Mouse (Mus musculus): ENCODE results near the gene Pycard. TPM values are rescaled to one million over a fixed set of nuclear protein-coding genes. Genes with fewer than 3 reads are reported as not detected.

The Pycard gene
- polyA plus RNA-seq, 1 experiment from 2014 or later, result 35.6 TPM

GRCm38 (mm10) chr7:127992488-127993340 lies 953 bp downstream of the Pycard start:
- peak overlapping the region; percentile 64 for H3K4me2 ChIP-seq
- WGBS (ENCODE audit: insufficient replicate concordance), result 29% methylated on average over 5 of the region's 5 CpGs
- H3K9me3 ChIP-seq (replicated peaks; ENCODE audit: control insufficient read depth, low read length), result no peaks in the 10 kb centered on the region
- no peak overlapping the region for H3K27ac ChIP-seq (ENCODE audit: low read depth, low read length)
- peak overlapping the region; percentile 59 for H3K9ac ChIP-seq (ENCODE audit: low read depth, low read length)
- peak overlapping the region; percentile 43 for H3K4me3 ChIP-seq (ENCODE audit: low read depth, low read length)
- no peak for ATAC-seq (replicated peaks; ENCODE audit: insufficient number of reproducible peaks, low FRiP score, low TSS enrichment)
- peaks cover 4% of the 10 kb centered on the region for H3K36me3 ChIP-seq (ENCODE audit: control insufficient read depth, insufficient read depth, low read length)
- no peaks in the 10 kb centered on the region for H3K27me3 ChIP-seq (ENCODE audit: control insufficient read depth, insufficient read depth, low read length)
- H3K4me1 ChIP-seq (ENCODE audit: control insufficient read depth, insufficient read depth, low read length), result 0 out of 2 replicates have a peak, but pooled peaks cover 9% of the 10 kb centered on the region

GRCm38 (mm10) chr7:127991643-127992487 lies 1.8 kb downstream of the Pycard start:
- ATAC-seq (replicated peaks; ENCODE audit: insufficient number of reproducible peaks, low FRiP score, low TSS enrichment), result no peak
- Histone ChIP-seq H3K4me2 (no peak overlapping the region), H3K36me3 (ENCODE audit: control insufficient read depth, insufficient read depth, low read length) (peaks cover 9% of the 10 kb centered on the region), H3K27me3 (ENCODE audit: control insufficient read depth, insufficient read depth, low read length) (no peaks in the 10 kb centered on the region), H3K9ac (ENCODE audit: low read depth, low read length) (no peak overlapping the region), H3K9me3 (replicated peaks; ENCODE audit: control insufficient read depth, low read length) (no peaks in the 10 kb centered on the region), H3K4me1 (ENCODE audit: control insufficient read depth, insufficient read depth, low read length) (0 out of 2 replicates have a peak, but pooled peaks cover 9% of the 10 kb centered on the region), H3K4me3 (ENCODE audit: low read depth, low read length) (no peak overlapping the region), H3K27ac (ENCODE audit: low read depth, low read length) (no peak overlapping the region)
- WGBS (ENCODE audit: insufficient replicate concordance), result 52% methylated on average over 6 of the region's 6 CpGs

- H3K27me3 ChIP-seq (ENCODE audit: control insufficient read depth, insufficient read depth, low read length), result no peaks in the 10 kb centered on the region
- no peak overlapping the region for H3K4me3 ChIP-seq (ENCODE audit: low read depth, low read length)
- no peaks in the 10 kb centered on the region for H3K9me3 ChIP-seq (replicated peaks; ENCODE audit: control insufficient read depth, low read length)
- H3K4me2 ChIP-seq, result no peak overlapping the region
- no peak for ATAC-seq (replicated peaks; ENCODE audit: insufficient number of reproducible peaks, low FRiP score, low TSS enrichment)
- H3K9ac ChIP-seq (ENCODE audit: low read depth, low read length), result no peak overlapping the region
- WGBS (ENCODE audit: insufficient replicate concordance), result 92% methylated on average over 1 of the region's 1 CpGs
- H3K4me1 ChIP-seq (ENCODE audit: control insufficient read depth, insufficient read depth, low read length), result 0 out of 2 replicates have a peak, but pooled peaks cover 9% of the 10 kb centered on the region
- H3K36me3 ChIP-seq (ENCODE audit: control insufficient read depth, insufficient read depth, low read length), result peaks cover 31% of the 10 kb centered on the region
- H3K27ac ChIP-seq (ENCODE audit: low read depth, low read length), result no peak overlapping the region
Measured at GRCm38 (mm10) chr7:127988904-127989303, 4.8 kb downstream of the Pycard start.

DNA sequence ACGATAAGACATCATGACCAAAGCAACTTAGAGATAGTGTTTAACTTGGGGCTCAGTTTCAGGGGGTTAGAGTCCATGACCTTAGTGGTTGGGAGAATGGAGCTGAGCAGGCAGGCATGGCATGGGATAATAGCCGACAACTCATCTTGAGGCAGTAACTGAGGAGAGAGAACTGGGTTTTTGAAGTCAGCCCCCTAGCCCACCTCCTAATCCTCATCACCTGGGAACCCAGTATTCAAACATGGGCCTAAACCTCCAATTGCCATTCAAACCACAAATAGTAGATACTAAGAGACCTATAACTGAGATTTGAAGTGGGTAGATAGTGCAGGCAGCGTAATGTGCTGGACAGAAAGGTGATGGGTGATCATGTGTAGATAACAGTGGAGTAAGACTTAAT lies 13.1 kb downstream of the Pycard start:
- ATAC-seq (replicated peaks; ENCODE audit: insufficient number of reproducible peaks, low FRiP score, low TSS enrichment), result no peak
- H3K36me3 ChIP-seq (ENCODE audit: control insufficient read depth, insufficient read depth, low read length), result peaks cover 67% of the 10 kb centered on the region
- WGBS (ENCODE audit: insufficient replicate concordance), result 91% methylated on average over 3 of the region's 3 CpGs
- no peak overlapping the region for H3K27ac ChIP-seq (ENCODE audit: low read depth, low read length)
- H3K9ac ChIP-seq (ENCODE audit: low read depth, low read length), result no peak overlapping the region
- H3K9me3 ChIP-seq (replicated peaks; ENCODE audit: control insufficient read depth, low read length), result no peaks in the 10 kb centered on the region
- no peak overlapping the region for H3K4me2 ChIP-seq
- H3K4me3 ChIP-seq (ENCODE audit: low read depth, low read length), result no peak overlapping the region
- no peaks in the 10 kb centered on the region for H3K27me3 ChIP-seq (ENCODE audit: control insufficient read depth, insufficient read depth, low read length)
- H3K4me1 ChIP-seq (ENCODE audit: control insufficient read depth, insufficient read depth, low read length), result no peaks in the 10 kb centered on the region

DNA sequence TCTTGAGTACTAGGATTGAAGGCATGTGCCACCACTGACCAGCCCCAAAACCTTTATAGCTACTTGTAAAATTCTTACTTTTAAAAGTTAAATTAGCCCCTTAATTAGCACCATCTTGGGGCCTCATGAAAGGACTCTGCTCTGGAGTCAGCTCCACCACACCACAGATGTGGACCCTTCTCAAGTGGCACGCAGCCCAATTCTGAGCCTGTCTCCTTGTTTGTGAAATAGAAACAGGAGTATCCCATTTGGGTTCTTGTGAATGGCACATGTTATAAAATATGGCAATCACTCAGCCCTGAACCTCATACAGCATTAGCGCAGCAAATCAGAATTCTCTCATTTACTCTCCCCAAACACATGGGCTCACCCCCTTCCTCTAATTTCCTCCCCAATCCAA lies 14.8 kb downstream of the Pycard start:
- H3K27ac ChIP-seq (ENCODE audit: low read depth, low read length), result no peak overlapping the region
- no peaks in the 10 kb centered on the region for H3K9me3 ChIP-seq (replicated peaks; ENCODE audit: control insufficient read depth, low read length)
- H3K27me3 ChIP-seq (ENCODE audit: control insufficient read depth, insufficient read depth, low read length), result no peaks in the 10 kb centered on the region
- no peak overlapping the region for H3K4me3 ChIP-seq (ENCODE audit: low read depth, low read length)
- H3K4me1 ChIP-seq (ENCODE audit: control insufficient read depth, insufficient read depth, low read length), result no peaks in the 10 kb centered on the region
- no peak for ATAC-seq (replicated peaks; ENCODE audit: insufficient number of reproducible peaks, low FRiP score, low TSS enrichment)
- H3K9ac ChIP-seq (ENCODE audit: low read depth, low read length), result no peak overlapping the region
- peaks cover 71% of the 10 kb centered on the region for H3K36me3 ChIP-seq (ENCODE audit: control insufficient read depth, insufficient read depth, low read length)
- 97% methylated on average over 2 of the region's 2 CpGs for WGBS (ENCODE audit: insufficient replicate concordance)
- no peak overlapping the region for H3K4me2 ChIP-seq

DNA sequence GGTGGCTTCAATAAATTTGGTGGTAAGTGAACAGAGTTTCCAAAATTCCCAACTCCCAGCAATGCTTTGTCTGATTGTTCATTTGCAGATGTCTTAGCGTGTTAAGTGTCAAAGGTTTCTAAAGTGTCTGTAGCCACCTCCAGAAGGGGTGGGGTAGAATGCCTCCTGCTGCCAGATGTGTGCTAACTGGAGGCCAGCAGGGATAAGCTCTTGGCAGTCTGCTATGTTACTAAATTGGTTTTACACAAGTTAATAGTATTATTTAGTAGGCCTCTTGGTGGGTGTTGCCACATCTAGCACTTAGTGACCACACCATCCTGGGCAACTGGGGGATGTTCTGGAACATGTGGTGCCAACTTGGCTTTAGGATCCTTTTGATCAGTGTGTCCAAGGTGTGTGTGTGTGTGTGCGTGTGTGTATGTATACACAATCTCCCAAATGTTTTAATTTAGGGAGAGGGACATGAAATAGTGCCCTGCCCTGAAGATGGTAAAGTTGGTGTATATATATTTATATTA lies 19.2 kb downstream of the Pycard start:
- no peak for ATAC-seq (replicated peaks; ENCODE audit: insufficient number of reproducible peaks, low FRiP score, low TSS enrichment)
- Histone ChIP-seq H3K27me3 (ENCODE audit: control insufficient read depth, insufficient read depth, low read length) (no peaks in the 10 kb centered on the region), H3K9ac (ENCODE audit: low read depth, low read length) (no peak overlapping the region), H3K4me1 (ENCODE audit: control insufficient read depth, insufficient read depth, low read length) (no peaks in the 10 kb centered on the region), H3K4me3 (ENCODE audit: low read depth, low read length) (no peak overlapping the region), H3K9me3 (replicated peaks; ENCODE audit: control insufficient read depth, low read length) (no peaks in the 10 kb centered on the region), H3K36me3 (ENCODE audit: control insufficient read depth, insufficient read depth, low read length) (peaks cover 69% of the 10 kb centered on the region), H3K4me2 (no peak overlapping the region), H3K27ac (ENCODE audit: low read depth, low read length) (no peak overlapping the region)
- WGBS (ENCODE audit: insufficient replicate concordance), result 92% methylated on average over 2 of the region's 2 CpGs

DNA sequence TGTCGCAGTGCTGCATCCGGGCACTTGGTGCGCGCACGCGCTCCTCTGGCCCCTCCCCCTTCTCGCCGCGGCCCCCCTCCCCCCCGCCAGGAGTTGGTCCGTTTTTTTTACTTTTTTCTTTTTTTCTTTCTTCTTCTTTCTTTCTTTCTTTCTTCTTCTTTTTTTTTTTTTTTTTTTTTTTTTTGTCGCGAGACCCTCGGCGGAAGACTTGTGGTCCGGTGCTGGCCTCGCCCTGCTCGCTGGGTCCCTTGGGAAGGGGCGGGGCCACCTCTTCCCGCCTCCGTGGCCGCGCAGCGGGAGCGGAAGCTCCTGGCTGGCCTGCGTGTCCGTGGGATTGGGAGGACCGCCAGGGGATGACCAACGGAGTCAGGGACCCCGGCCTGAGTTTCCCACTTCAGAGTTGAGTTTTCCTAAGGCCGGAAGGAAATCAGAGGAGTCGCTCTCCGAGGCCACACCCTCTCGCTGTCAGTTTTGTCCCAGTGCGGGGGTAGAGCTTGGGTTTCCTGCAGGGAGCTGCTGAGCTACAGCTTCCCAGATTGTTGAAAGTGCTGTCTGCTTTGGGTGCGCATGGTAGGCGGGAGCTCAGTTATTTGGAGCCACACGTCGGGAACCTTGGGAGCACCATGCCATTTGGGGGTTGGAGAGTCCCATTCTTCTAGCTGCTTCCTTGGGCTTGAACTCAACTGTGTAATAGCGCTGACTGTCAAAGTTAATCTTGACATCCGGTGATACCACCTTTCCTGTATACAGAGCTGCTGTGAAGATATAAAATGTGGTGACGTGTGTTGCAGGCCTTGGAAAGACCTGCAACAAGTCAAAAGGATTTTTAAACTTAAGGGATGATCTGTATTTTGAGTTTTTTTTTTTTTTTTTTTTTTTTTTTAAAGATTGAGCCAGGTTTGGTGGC lies 25.5 kb downstream of the Pycard start:
- Histone ChIP-seq H3K9me3 (replicated peaks; ENCODE audit: control insufficient read depth, low read length) (no peaks in the 10 kb centered on the region), H3K27ac (ENCODE audit: low read depth, low read length) (peak overlapping the region; percentile 97), H3K9ac (ENCODE audit: low read depth, low read length) (peak overlapping the region; percentile 100), H3K4me3 (ENCODE audit: low read depth, low read length) (peak overlapping the region; percentile 98), H3K36me3 (ENCODE audit: control insufficient read depth, insufficient read depth, low read length) (peaks cover 25% of the 10 kb centered on the region), H3K27me3 (ENCODE audit: control insufficient read depth, insufficient read depth, low read length) (no peaks in the 10 kb centered on the region), H3K4me1 (ENCODE audit: control insufficient read depth, insufficient read depth, low read length) (no peaks in the 10 kb centered on the region), H3K4me2 (peak overlapping the region; percentile 87)
- WGBS (ENCODE audit: insufficient replicate concordance), result 1% methylated on average over 37 of the region's 42 CpGs
- peak; percentile 37 for ATAC-seq (replicated peaks; ENCODE audit: insufficient number of reproducible peaks, low FRiP score, low TSS enrichment)

Measured in heart, embryonic 11.5 days (tissue).